Mouse (Mus musculus) heart, postnatal 14 days (tissue): ENCODE data around the gene Clec9a. TPM values are rescaled to one million over a fixed set of nuclear protein-coding genes. Genes with fewer than 3 reads are reported as not detected.
A peak's percentile ranks its signal among the peaks of the same experiment; 100 is the strongest.

Source experiments
- DNase-seq, 2 experiments: peaks; one replicate each; pipeline ENCODE4 v3.0.0; 2021 to 2022
- intact Hi-C: fragments of 180-260 bp; cut with DNase I; formaldehyde crosslinking; loops from one replicate; pipeline ENCODE4 v1.15.1; 2025
- long read RNA-seq, 2 experiments: library from polyadenylated mRNA; stranded (forward); transcript quantifications; one replicate each; pipeline ENCODE4 v2.0.0; 2021
- total RNA-seq, 2 experiments: library from RNA; stranded (reverse); gene quantifications; 2 replicates each; pipeline ENCODE4 v1.2.3; 2021

Gene Clec9a
- under 1 TPM in 1 of 2 experiments, not detected in 1; 0.20 TPM for total RNA-seq
- long read RNA-seq, experiment 1: 0 reads
- long read RNA-seq, experiment 2: 0 reads

DNA sequence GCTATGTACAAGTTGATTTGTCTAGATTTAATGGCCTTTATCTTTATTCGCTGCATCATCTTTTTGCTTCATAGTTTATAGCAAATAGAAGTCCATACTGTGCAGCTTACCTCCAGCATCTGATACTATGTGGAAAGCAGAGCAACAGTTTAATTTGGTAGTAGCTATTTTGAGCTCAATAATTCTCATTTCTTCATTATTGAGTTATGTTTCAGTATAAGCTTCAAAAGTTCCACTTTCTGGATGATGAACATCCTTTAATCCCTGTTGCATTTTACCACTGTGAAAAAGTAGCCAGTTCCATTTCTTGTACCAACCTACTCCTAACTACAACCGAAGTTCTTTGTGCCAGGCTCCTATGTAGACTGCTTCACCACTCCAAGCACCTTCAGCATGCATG lies at the start of gene Clec9a:
Gene Clec9a, plus strand, starts transcription at position 301 of the 400 bp plus-strand sequence.
- intact Hi-C loops: no loop called here
- no peak for DNase-seq

DNA sequence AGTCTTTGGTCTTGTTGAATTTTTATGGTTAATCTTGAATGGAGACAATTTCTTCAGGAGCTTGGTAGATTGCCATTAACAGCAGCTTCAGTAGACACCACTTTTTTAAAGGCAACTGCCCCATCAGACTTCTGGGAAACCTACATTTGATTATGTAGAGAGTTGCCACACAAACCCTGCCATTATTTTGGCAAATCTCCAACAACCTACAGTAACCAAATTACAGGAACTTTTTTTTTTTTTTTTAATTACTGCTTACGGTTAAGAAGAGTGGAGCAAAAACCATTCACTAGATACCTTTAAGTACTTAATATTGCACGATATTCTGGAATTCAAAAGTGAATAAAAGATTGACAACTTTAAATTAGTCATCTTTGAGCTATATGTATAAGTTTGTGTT lies 49.1 kb upstream of the Clec9a start:
- no peak for DNase-seq
- intact Hi-C loops: no loop called here

DNA sequence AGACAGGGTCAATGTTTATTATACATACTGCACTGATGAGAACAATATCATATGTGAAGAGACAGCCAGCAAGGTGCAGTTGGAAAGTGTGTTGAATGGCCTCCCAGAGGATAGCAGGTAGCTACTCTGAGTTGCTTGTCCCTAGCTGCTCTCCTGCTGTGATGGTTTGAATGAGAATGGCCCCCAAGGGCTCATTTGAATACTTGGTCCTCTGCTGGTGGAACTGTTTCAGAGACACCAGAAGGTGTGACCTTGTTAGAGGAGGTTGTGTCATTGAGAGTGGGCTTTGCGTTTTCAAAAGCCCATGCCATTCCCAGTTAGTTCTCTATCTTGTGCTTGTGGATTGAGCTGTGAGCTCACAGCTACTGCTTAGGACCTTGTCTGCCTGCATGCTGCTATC lies 44.7 kb upstream of the Clec9a start:
- intact Hi-C loops: loop anchor here (2.0 to 10.0 kb wide), 2 partner anchors 29 to 179 kb away; partner anchors contain the start of gene Clec2d
- no peak for DNase-seq

DNA sequence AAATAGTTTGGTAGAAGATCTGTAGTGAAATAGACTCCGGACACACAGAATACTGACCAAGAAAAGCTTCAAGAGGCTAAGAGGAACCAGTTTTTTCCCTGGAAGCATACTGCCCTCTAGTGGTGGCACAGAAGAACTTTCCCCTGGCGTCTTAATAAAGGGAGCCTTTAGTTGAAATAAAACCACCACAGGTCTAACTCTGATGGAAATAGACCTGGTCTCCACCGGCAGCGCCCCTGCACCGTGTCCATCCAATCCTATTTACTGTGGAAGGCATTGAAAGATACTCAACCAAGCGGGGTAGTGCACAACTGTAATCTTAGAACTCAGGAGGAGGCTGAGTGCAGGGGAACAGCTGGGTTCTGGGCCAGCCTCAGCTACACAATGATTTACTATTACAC lies 42.7 kb upstream of the Clec9a start:
- peak; percentile 39 to 65 for DNase-seq
- intact Hi-C loops: loop anchor here (2.0 to 10.0 kb wide), 4 partner anchors 31 to 514 kb away; partner anchors contain the start of gene Clec2d

DNA sequence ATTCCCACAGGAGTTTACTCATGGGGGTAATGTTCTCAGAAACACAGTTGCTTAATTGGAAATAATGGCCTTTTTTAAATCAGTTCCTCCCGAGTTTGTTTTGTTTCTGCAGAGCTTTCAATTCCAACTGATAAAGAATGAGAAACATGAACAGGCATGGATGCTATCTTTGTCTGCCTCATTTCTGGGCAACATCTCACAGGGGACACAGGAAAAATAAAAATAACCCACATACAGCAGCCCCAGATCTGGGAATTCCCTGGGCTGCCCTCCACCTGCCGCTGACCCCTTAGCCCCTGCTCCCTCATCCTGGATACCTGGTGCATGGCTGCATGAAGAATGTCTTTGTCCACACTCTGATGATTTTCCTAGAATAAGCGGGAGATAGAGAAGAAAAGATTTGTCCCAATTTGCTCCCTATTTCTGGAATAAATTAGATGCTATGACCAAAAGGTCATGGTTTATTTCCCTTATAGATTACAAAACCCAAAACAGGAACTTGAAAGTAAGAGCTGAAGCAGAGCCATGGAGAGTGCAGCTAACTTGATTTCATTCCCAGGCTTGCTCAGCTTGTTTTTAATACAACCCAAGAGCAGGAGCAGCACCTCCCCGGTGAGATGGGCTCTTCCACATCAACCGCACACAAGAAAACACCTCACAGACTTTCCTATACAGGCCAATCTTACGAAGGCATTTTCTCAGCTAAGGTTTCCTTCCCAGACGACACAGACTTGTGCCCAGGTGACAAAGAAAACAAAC lies 39.1 kb upstream of the Clec9a start:
- intact Hi-C loops: loop anchor here (5.0 to 10.0 kb wide), 2 partner anchors 185 to 517 kb away; partner anchors contain the start of gene Clec2d
- no peak for DNase-seq

DNA sequence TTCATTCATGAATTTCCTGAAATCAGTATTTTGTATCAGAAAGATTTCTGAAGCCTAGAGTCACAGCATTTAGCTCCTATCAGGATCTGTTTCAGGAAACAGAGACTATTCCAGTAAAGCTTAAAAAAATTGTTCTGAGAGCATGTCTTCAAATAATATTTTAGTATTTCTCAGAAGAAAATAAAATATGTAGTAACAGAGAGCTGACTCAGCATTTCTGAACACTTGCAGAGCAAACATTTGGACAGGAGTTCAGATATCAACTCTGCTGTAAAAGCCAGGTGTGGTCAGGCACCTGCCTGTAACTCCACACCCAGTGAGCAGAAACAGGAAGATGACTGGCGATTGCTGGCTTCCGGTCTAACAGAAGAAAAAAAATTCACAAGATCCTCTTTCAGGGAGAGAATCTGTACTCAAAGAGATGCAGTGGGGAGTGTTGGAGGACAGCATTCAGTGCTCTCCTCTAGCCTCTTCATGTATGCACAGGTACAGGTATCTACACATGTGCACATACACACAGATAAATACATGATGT lies 33.7 kb upstream of the Clec9a start:
- intact Hi-C loops: no loop called here

DNA sequence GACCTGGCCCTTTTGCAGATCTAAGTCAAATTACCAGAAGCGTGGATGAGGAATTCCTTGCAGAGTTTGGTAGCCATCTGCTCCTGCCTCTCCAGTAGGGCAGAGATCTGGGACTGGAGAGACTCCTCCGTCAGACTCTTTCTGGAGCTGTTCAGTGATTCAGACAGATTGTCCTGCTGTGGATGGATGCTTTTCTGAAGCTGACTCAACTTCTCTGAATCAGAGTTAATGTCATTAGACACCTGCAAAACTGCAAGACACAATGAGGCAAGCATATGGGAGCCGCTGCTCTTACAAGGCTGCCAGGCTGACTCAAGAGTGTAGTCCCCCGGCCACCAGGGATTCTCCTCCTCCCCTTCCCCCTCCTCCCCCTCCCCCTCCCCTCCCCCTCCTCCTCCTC lies 28.2 kb upstream of the Clec9a start:
- intact Hi-C loops: no loop called here

More for the DNA sequence above, 33.7 kb upstream of the Clec9a start:
- no peak for DNase-seq

DNA sequence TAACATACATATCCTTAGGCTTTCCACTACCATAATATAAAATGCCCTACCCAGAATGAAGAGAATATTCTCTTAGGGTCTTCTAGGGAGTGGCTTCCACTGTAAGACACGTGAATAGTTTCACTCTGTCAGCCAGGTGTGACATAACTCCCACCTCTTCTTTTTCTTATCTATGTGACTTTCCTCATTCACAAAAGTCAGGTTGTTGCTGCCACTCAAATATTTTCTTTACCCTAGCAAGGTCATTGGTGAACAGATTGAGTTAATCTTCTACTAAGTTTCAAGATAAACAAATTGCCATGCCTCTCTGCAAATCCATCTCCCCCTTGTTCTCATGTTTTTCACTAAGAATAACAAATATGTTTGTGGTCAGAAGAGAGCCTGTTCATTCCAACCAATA lies 26.9 kb upstream of the Clec9a start:
- intact Hi-C loops: no loop called here
- no peak for DNase-seq

More for the DNA sequence above, 28.2 kb upstream of the Clec9a start:
- no peak for DNase-seq

DNA sequence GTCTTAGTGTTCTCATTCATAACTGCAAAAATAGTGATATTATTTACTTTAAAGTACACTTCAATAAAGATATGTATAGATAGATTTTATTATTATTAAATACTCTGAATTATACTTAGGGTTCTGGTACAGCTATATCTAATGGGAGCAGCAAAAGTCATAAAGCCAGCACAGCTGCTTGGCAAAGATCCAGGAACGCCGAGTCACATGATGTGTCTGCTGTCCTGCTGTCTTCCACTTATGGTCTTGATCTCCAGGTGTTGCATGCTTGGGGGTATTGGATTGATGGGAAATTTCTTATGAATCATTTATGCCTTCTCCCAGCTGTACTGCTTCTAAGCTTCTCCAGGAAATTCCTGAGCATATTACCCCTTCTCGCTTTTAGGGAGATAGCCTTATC lies 25.2 kb upstream of the Clec9a start:
- intact Hi-C loops: no loop called here
- DNase-seq: no peak

DNA sequence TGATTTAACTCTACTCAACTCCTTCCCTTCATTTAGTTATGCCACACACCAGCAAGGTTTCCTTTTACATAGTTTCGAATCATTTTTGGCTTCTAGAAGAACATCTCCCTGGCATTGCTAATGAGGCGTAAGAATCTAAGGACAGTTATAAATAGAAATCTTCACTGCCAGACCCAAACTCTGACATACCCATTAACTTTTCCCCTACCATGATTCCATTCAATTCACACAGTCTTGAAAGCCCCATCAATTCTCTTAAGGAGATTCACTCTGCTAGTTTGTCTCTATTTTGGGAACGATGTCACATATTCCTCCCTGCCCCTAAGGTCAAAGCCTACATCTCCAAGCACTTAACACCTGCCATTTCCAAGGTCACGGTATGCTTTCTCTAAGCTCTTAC lies 23.7 kb upstream of the Clec9a start:
- intact Hi-C loops: no loop called here

DNA sequence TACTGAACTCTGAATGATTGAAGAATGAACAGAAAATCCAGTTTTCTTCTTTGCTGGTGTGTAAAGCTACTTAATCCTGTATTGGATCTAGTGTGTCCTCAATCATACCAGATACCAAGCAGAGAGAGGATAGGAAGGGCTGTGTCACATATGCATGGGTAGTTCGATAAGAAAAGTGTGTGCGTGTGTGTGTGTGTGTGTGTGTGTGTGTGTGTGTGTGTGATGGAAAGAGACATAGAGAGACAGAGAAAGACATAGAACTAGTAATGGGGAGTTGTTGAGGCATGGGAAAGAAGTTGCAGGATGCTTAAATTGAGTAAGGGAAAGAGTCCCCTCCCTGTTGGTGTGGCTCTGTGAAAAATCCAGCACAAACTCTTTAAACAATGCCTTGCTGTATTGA lies 22.9 kb upstream of the Clec9a start, which contains the start of gene Clec12b:
Gene Clec12b, minus strand, starts transcription at position 101 of the 400 bp plus-strand sequence.
- DNase-seq: no peak
- intact Hi-C loops: no loop called here

More for the DNA sequence above, 23.7 kb upstream of the Clec9a start:
- DNase-seq: no peak

DNA sequence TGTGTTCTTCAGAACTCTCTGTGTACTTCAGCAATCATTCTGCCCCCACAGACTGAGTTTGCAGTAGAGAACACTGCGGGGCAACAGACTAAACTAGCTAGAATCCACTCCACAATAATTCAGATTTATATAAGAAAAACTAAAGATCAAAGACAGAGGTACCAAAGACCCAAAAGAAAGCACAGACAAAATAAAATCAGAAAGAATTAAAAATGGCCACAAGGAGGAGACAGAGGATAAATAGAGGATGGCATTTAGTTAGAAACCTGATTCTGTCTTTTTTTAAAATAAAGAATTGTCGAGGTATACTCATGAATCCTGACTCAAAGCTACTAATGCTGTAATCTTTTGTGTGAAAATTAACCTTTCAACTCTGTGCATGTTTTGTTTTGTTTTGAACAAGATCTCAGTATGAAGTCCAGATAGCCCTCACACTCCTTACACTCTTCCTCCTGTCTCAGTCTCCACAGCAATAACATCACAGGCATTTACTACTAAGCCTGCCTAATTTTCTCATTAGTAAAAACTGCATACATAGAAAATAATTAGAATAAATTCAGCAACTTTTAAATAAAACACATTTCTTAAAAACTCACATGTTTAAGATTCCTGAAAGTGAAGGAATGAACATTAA lies 15.5 kb upstream of the Clec9a start:
- intact Hi-C loops: loop anchor here (1.0 to 2.0 kb wide), 4 partner anchors 14 to 166 kb away; no protein-coding TSS in a partner anchor
- DNase-seq: no peak

DNA sequence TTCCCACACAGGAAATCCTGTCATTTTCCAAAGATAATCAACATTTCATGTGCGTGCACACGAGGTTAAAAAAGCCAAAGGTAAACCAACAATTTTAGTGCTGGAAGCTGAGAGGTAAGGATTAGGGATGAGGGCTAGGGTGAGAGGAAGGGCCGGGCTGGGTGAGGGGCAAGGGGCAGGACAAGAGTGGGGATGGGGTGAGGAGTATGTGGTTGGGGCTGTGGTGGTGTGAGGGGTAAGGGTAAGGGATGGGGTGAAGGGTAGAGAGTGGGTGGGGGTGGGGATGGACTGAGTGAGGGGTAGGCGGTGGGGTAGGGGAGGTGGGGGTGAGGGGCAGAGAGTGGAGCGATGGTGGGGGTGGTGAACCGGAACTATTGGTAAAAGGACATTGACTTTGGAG lies 14.9 kb upstream of the Clec9a start:
- DNase-seq: no peak
- intact Hi-C loops: loop anchor here (1.0 to 2.0 kb wide), 4 partner anchors 13 to 165 kb away; no protein-coding TSS in a partner anchor

DNA sequence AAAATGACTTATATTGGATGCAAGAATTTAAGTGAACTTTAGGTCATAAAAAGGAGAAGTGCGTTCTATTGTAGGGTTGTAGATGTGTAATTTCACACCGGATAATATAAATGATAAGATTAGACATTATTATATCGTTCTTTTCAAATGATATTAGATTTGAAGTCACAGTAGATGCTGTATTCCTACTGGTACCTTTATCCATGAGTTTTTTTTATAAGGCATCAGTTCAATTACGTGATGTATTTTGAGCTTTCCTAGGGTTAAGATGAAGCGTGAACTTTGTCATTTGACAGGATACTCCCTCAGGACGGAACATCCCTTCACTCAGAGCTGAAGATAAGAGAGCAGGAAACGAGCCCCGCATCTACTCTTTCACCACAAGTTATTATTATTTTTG lies 11.7 kb upstream of the Clec9a start, which contains the start of gene Clec1b:
Gene Clec1b, plus strand, starts transcription at position 301 of the 400 bp plus-strand sequence.
- no peak for DNase-seq
- intact Hi-C loops: no loop called here

DNA sequence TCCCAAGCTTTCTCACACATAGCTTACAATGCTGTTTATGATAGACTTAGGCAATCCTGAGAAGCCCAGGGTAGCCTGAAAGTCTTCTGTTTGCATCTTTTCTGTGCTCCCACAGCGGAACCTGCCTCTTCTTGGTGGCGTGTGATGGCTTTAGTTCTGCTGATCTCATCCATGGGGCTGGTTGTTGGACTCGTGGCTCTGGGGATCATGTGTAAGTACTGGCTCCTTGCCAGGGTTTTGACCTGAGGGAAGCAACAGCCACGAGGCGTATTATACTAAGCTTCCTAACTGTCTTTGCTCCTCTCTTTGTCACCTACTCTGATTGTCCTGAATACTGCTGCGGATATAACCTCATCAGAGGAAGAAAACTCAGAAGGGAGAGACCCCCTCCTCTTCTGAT lies 8.7 kb upstream of the Clec9a start:
- intact Hi-C loops: no loop called here
- peak; percentile 39 to 48 for DNase-seq

DNA sequence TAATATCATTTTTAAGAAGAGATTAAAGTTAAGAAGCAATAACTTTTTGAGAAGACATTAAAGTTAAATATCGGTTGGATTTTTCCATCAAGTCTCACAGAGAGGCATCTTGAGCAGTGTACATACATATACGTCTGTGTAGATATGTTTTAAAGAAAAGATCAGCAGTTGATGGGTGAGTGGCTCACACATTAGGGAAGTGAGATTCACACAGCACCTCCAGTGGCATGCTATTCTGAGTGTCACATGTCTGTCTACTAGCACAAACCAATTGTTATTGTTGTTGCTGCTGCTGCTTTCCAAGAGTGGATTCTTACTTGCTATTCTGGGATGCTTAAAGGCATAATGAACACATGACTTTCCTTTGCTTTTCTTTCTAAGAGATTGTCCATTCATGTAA lies 6.3 kb upstream of the Clec9a start:
- intact Hi-C loops: no loop called here
- DNase-seq: no peak

DNA sequence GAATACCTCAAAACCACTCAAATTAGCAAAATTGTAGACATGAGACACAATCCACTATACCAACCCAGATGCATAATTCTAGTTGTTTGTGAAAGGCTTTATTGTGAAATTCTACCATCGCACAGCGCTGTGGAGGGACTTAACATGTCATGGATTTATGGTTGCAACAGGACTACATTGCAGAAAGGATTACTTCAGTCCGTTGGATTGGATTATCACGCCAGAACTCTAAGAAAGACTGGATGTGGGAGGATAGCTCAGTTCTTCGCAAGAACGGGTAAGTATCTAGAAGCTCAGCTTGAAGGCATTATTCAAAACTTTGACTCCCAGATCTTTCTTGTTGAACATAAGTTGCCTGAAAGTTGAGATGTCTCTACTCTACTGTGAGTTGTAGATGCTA lies 5.3 kb upstream of the Clec9a start:
- DNase-seq: no peak
- intact Hi-C loops: no loop called here

DNA sequence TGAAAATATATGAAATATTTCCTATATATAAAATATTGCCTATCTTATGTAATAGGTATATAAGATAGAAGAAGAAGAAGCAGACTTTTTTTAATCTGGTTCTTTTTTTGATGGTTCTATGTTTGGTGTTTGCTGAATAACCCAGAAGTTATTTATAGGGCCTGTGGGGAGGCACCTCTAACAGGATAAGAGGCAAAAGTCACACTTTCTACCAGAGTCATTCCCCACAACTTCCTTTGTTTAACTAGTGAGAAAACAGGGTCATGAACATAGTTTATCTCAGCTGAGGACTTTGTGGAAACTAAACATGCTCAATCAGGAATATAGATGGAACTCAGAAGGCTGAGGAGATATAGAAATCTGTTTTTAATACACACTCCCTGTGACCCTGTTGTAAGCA lies 2.7 kb upstream of the Clec9a start:
- no peak for DNase-seq
- intact Hi-C loops: loop anchor here (2.0 kb wide), 1 partner anchor 13 kb away; no protein-coding TSS in a partner anchor

DNA sequence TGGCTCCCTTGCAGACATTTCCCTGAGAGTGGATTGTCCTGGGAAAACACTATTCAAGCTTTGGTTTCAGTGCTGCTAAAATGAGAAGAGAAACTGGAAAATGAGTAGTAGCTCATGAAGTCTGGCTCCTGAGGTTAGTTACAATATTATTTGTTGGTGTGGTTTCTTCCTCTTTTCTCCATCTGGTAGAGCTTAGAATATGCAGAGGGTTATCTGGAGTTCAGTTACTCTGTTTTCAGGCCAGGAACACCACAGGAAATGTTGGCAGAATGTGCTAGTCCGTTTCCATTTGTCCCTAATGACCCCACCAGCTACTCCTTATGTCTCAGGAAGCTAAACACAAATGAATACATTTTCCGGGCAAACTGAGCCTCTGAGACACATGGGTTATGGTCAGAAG lies 1.3 kb upstream of the Clec9a start:
- intact Hi-C loops: loop anchor here (2.0 kb wide), 1 partner anchor 15 kb away; no protein-coding TSS in a partner anchor

DNA sequence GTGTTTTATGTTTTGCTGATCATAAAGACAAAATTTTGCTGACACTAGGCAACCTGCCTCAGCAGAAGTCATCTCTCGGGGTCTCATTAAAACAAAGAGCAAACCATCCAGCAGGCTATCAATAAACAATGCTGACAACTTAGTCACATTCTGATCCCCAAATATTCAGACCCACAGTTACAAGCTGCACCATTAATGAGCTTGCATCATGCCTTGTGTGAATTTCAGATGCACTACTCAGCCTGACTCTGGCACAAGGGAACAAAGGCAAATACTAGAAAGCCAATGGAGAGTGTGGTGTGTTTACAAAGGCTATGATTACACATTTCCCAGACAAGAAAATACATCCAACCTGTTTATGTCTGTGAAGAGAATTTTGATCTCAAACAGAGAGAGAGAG lies 5.5 kb downstream of the Clec9a start:
- intact Hi-C loops: no loop called here

More for the DNA sequence above, 1.3 kb upstream of the Clec9a start:
- no peak for DNase-seq

DNA sequence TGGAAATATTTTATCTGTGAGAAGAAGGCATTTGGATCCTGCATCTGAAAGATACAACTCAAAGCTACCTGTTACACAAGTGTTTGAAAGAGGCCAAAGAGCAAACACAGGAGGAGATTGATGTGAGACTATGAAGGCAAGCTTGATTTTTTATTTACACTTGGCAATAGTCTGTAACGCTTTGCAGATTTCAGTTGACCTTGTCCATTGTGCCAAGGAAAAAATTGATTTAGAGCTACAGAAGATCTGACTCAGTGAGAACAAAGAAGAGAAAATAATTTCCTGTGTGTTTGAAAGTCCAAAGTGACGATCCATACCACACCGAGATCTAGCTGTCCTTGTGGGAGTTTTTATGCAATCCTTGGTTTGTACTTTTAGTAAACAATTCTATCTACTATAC lies 13.6 kb downstream of the Clec9a start:
- no peak for DNase-seq
- intact Hi-C loops: no loop called here

More for the DNA sequence above, 5.5 kb downstream of the Clec9a start:
- no peak for DNase-seq
